Mouse (Mus musculus): ENCODE data around the gene Itih5.

- TF ChIP-seq USF1 (IDR thresholded peaks at IDR 0.05; ENCODE audit: low read depth, low read length), result no peak
- TF ChIP-seq MAFK (IDR thresholded peaks at IDR 0.05; ENCODE audit: borderline replicate concordance, low read depth, low read length), result no peak
- TF ChIP-seq POLR2A (IDR thresholded peaks at IDR 0.05; ENCODE audit: control insufficient read depth in 1 of 2, insufficient read depth in 1 of 2, low read depth in 1 of 2, low read length in 2 of 2, poor library complexity in 1 of 2), result no peak
- TF ChIP-seq SIN3A (IDR thresholded peaks at IDR 0.05; ENCODE audit: low read length), result no peak
Observed at GRCm38 (mm10) chr2:10168016-10168415, 14.6 kb downstream of the Itih5 start.
